Mouse (Mus musculus): ENCODE data around the gene Rhof. TPM values are rescaled to one million over a fixed set of nuclear protein-coding genes. Genes with fewer than 3 reads are reported as not detected.

The Rhof gene
- polyA plus RNA-seq, 1 experiment from 2014 or later: 2.5 TPM

DNA sequence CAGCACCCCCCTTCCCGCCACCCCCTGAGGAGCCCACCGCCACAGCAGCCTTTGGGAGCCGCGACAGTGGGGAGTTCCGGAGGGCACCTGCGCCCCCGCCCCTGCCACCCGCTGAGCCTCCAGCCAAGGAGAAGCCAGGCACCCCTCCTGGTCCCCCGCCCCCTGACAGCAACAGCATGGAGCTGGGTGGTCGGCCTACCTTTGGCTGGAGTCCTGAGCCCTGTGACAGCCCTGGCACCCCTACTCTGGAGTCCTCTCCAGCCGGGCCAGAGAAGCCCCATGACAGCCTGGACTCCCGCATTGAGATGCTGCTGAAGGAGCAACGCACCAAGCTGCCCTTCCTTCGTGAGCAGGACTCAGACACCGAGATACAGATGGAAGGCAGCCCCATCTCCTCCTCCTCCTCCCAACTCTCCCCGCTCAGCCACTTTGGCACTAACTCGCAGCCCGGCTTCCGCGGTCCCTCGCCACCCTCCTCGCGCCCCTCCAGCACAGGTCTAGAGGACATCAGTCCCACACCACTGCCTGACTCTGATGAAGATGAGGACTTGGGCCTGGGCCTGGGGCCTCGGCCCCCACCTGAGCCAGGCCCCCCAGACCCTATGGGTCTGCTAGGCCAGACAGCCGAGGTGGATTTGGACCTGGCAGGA, 15.7 kb upstream of the Rhof start:
- Histone ChIP-seq H3K9ac (no peak overlapping the region; the same call in 1 of the 2 replicates), H3K4me1 (ENCODE audit: insufficient read depth) (peaks cover 23% of the 10 kb centered on the region), H3K4me2 (peak overlapping the region; percentile 5; the same call in 1 of the 2 replicates), H3K36me3 (ENCODE audit: insufficient read depth) (peaks cover 79% of the 10 kb centered on the region), H3K27ac (ENCODE audit: low read depth) (no peak overlapping the region), H3K4me3 (ENCODE audit: low read depth, low read length) (no peak overlapping the region), H3K9me3 (ENCODE audit: low read depth, low read length) (no peaks in the 10 kb centered on the region), H3K27me3 (ENCODE audit: insufficient read depth, low read length) (no peaks in the 10 kb centered on the region)
- DNase-seq (no peak), ATAC-seq (ENCODE audit: insufficient read depth) (no peak)
- no peak for TF ChIP-seq CTCF (IDR thresholded peaks at IDR 0.05; ENCODE audit: low read depth)
- 78% methylated on average over 25 of the region's 25 CpGs for WGBS

DNA sequence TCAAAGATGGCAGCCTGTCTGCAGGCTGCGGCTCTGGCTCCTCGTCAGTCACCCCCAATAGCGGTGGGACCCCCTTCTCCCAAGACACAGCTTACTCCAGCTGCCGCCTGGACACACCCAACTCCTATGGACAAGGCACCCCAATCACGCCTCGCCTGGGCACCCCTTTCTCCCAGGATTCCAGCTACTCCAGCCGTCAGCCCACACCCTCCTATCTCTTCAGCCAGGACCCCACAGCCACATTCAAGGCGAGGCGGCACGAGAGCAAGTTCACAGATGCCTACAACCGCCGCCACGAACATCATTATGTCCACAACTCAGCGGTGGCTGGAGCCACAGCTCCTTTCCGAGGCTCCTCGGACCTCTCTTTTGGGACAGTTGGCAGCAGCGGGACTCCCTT, 15.1 kb upstream of the Rhof start:
- Histone ChIP-seq H3K4me1 (ENCODE audit: insufficient read depth) (peaks cover 23% of the 10 kb centered on the region), H3K36me3 (ENCODE audit: insufficient read depth) (peaks cover 72% of the 10 kb centered on the region), H3K4me3 (ENCODE audit: low read depth, low read length) (no peak overlapping the region), H3K27me3 (ENCODE audit: insufficient read depth, low read length) (no peaks in the 10 kb centered on the region), H3K4me2 (no peak overlapping the region), H3K9ac (no peak overlapping the region), H3K9me3 (ENCODE audit: low read depth, low read length) (no peaks in the 10 kb centered on the region), H3K27ac (ENCODE audit: low read depth) (no peak overlapping the region)
- DNase-seq (no peak), ATAC-seq (ENCODE audit: insufficient read depth) (no peak)
- 76% methylated on average over 17 of the region's 17 CpGs for WGBS
- no peak for TF ChIP-seq CTCF (IDR thresholded peaks at IDR 0.05; ENCODE audit: low read depth)

DNA sequence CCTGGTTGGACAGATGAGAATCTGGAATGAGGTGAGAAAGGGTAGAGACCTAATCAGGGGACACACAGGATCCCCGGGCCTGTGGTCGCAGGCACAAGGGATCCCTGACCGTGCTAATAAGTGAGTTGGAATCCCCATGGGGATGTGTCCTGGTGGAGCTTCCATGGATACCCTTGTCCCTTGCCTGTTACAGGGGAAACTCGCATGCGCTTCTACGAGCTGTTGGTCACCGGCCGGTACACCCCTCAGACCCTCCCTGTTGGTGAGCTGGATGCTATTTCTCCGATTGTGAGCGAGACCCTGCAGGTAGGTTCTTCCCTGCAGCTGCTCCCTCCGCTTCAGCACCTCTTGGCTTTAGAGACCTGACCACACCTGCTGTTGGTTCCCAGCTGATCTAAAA, 13.9 kb upstream of the Rhof start:
- Histone ChIP-seq H3K4me2 (no peak overlapping the region), H3K4me3 (ENCODE audit: low read depth, low read length) (no peak overlapping the region), H3K27ac (ENCODE audit: low read depth) (no peak overlapping the region), H3K36me3 (ENCODE audit: insufficient read depth) (peaks cover 60% of the 10 kb centered on the region), H3K4me1 (ENCODE audit: insufficient read depth) (peaks cover 23% of the 10 kb centered on the region), H3K9me3 (ENCODE audit: low read depth, low read length) (no peaks in the 10 kb centered on the region), H3K9ac (no peak overlapping the region), H3K27me3 (ENCODE audit: insufficient read depth, low read length) (no peaks in the 10 kb centered on the region)
- DNase-seq: no peak
- 83% methylated on average over 11 of the region's 11 CpGs for WGBS
- ATAC-seq (ENCODE audit: insufficient read depth): no peak
- no peak for TF ChIP-seq CTCF (IDR thresholded peaks at IDR 0.05; ENCODE audit: low read depth)

DNA sequence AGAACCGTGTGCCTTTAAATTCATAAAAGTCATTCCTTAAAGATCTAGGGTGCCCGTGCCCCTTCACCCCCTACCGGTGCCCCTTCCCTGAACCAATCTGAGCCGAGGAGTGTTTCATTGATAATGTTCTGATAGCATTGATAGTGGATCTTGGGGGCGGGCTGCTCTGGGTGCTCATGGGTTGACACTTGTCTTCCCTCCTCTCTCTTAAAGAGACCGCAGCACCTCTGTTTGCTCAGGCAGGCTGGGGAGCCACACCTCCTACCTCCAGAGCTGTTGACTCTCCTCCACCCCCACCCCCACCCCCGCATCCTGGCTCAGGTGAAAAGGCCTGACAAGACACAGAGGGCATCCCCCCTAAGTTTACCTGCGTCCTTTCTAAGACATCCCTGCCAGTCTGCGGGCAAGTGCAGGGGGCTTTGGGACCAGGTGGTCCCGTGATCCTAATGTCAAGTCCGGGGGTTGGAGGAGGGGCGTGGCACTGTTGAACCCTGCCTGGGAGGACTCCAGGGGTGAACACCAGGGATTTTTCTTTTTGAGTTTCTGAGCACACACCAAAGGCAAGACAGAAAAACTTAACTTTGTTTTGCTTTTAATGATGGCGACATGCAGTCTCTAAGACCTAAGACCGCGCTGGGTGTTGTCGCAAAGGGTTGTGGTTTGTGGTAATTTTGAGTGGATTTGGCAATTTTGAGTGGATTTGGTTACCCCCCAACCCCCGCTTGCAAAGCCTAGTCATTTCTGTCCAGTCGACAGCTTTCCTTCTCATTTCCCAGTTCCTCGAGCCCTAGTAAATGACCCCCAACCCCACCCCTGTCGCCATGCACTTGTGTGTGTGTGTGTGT, 12.5 kb upstream of the Rhof start:
- Histone ChIP-seq H3K4me2 (peak overlapping the region; percentile 100), H3K9me3 (ENCODE audit: low read depth, low read length) (no peaks in the 10 kb centered on the region), H3K27ac (ENCODE audit: low read depth) (no peak overlapping the region), H3K4me3 (ENCODE audit: low read depth, low read length) (peak overlapping the region; percentile 92), H3K36me3 (ENCODE audit: insufficient read depth) (peaks cover 54% of the 10 kb centered on the region), H3K9ac (peak overlapping the region; percentile 99), H3K27me3 (ENCODE audit: insufficient read depth, low read length) (no peaks in the 10 kb centered on the region), H3K4me1 (ENCODE audit: insufficient read depth) (peaks cover 19% of the 10 kb centered on the region)
- DNase-seq (no peak), ATAC-seq (ENCODE audit: insufficient read depth) (no peak)
- no peak for TF ChIP-seq CTCF (IDR thresholded peaks at IDR 0.05; ENCODE audit: low read depth)
- 30% methylated on average over 20 of the region's 20 CpGs for WGBS

DNA sequence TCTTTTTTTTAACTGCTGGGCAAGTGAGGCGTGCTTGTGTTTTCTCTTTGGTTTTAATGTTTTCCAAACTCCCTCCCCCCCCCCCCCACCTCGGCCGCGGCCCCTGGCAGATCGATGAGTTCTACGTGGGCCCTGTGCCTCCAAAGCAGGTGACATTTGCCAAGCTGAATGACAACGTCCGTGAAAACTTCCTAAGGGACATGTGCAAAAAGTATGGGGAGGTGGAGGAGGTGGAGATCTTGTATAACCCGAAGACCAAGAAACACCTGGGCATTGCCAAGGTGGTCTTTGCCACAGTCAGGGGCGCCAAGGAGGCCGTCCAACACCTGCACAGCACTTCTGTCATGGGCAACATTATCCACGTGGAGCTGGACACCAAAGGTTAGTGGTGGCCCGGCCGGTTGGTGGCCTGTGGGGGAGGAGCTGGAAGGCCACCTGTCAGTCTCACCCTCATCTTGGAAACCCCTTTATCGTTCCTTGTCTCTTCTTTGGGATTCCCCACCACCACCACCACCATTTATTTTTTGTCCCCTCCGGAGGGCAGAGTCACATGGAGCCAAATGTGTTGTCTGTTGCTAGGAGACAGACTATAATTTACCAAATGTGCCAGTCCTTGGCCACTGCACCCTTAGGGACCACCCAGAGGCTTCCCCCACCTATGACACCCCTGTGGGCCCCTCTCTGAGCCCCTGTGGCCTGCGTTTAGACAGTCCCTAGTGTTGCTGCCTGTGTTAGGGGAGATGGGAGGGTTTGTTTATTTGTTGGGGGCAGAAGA, 11.7 kb upstream of the Rhof start:
- Histone ChIP-seq H3K4me1 (ENCODE audit: insufficient read depth) (peaks cover 17% of the 10 kb centered on the region), H3K36me3 (ENCODE audit: insufficient read depth) (peaks cover 49% of the 10 kb centered on the region), H3K4me2 (peak overlapping the region; percentile 100), H3K4me3 (ENCODE audit: low read depth, low read length) (peak overlapping the region; percentile 92), H3K9ac (peak overlapping the region; percentile 99), H3K9me3 (ENCODE audit: low read depth, low read length) (no peaks in the 10 kb centered on the region), H3K27ac (ENCODE audit: low read depth) (no peak overlapping the region; the same call in 1 of the 2 replicates), H3K27me3 (ENCODE audit: insufficient read depth, low read length) (no peaks in the 10 kb centered on the region)
- DNase-seq (no peak), ATAC-seq (ENCODE audit: insufficient read depth) (no peak)
- WGBS: 5% methylated on average over 17 of the region's 17 CpGs
- TF ChIP-seq CTCF (IDR thresholded peaks at IDR 0.05; ENCODE audit: low read depth): no peak

DNA sequence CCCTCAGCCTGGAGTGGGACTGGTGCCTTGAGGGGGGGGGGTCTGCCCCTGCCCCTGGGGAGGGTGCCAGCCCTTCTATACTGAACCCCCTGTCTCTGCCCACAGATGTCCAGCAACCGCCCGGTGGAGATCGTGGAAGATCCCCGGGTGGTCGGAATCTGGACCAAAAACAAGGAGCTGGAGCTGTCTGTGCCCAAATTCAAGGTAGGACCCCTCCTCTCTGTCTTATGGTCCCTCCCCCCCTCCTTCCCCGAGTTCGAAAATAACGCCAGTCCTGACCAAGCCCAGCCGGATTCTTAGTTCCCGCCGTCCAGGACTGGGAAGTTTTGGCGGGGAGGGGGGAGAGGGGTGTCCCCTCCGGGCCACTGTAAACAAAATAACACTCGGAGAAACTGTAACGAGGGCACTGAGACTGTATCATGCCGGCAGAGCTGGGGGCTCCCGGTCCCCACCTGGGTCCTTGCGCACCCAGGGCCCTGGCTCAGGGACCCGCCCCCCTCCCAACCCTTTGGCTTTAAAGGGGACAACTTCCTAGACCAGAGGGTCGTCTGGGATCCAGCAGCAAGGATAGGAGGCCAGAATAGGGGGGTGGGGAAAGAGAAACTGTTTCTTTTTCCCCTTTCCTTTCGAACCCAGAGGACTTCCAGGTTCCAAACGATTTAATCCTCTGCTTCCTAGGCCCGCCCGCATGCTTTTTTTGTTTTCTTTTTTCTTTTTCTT, 10.9 kb upstream of the Rhof start:
- ATAC-seq (ENCODE audit: insufficient read depth) (no peak; the same call in 1 of the 2 replicates), DNase-seq (peak; percentile 78)
- TF ChIP-seq CTCF (IDR thresholded peaks at IDR 0.05; ENCODE audit: low read depth): no peak
- H3K4me1 ChIP-seq (ENCODE audit: insufficient read depth): peaks cover 17% of the 10 kb centered on the region
- H3K27me3 ChIP-seq (ENCODE audit: insufficient read depth, low read length): no peaks in the 10 kb centered on the region
- no peaks in the 10 kb centered on the region for H3K9me3 ChIP-seq (ENCODE audit: low read depth, low read length)
- peak overlapping the region; percentile 99 for H3K9ac ChIP-seq
- peak overlapping the region; percentile 100 for H3K27ac ChIP-seq (ENCODE audit: low read depth)
- peak overlapping the region; percentile 100 for H3K4me2 ChIP-seq
- WGBS: under 1% methylated on average over 24 of the region's 24 CpGs
- peak overlapping the region; percentile 92 for H3K4me3 ChIP-seq (ENCODE audit: low read depth, low read length)
- H3K36me3 ChIP-seq (ENCODE audit: insufficient read depth): peaks cover 41% of the 10 kb centered on the region
